Mouse (Mus musculus): ENCODE data around the gene Fat4.

DNA sequence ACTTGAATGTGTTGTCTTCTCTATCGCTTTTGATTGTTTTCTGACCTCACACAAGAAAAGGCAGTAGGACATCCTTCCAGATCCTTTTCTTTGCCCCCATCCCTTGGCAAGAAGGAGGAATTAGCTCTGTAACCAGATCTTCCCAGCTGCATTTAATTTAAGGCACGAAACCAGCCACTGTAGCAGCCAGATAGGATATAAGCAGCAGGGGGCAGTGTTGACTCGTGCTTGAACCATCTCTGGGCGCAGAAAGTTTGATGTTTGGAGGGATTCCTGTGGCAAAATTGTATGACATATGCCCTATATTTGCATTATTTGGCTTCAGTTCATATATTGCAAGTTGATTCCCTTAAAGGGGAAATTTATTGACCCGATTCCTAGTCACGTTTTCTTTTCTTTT is 2.5 kb upstream of the Fat4 start:
- TF ChIP-seq ZKSCAN1 (IDR thresholded peaks at IDR 0.05; ENCODE audit: low read depth, low read length) (no peak), EP300 (IDR thresholded peaks at IDR 0.05; ENCODE audit: low read depth in 1 of 2, low read length in 2 of 2) (no peak), POLR2A (IDR thresholded peaks at IDR 0.05; ENCODE audit: control insufficient read depth in 1 of 2, insufficient read depth in 1 of 2, low read depth in 1 of 2, low read length in 2 of 2, poor library complexity in 1 of 2) (no peak)
